Mouse (Mus musculus) adrenal gland (tissue): ENCODE measurements around the gene Hpse2.

Experiments
- intact Hi-C: fragments of 180-260 bp; cut with DNase I; formaldehyde crosslinking; loops from one replicate; pipeline ENCODE4 v1.15.1; 2025

The Hpse2 gene

DNA sequence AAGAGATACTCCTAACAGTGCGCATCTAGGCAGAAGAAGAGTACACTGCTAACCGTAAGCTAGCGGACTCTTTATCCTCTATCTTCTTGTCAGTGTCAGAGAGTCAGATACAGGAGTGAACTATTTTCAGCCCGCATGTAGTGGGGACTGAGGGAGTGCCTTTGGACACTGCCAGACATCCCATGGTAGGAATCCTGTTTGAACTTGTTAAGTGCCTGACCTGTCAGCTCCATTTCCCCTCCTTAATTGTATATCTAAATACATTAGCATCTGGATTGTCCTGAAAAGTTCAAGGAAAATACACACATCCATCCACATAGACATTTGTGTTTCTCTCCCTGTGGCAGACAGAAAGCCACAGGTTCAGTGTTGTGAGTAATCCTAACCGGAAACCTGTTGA, 531.1 kb downstream of the Hpse2 start:
- intact Hi-C loops: no loop called here

DNA sequence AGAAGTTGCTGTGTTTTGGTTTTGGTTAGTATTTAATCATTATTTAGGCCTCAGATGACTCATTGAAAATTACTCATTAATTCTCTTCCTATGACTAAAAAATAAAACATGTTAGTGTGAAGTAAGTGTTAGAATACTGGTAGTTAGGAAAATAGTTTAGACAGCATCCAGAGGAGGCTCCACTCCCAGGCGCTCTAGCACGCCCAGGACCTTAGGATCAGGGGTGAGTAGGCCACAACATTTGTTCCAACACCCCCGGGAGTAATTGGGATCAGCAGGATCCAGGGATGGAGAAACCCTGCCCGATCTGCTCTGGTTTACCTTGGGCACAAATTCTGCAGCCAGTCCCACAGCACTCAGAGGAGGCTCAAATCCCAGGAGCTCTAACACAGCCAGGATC, 532.5 kb downstream of the Hpse2 start:
- intact Hi-C loops: no loop called here

DNA sequence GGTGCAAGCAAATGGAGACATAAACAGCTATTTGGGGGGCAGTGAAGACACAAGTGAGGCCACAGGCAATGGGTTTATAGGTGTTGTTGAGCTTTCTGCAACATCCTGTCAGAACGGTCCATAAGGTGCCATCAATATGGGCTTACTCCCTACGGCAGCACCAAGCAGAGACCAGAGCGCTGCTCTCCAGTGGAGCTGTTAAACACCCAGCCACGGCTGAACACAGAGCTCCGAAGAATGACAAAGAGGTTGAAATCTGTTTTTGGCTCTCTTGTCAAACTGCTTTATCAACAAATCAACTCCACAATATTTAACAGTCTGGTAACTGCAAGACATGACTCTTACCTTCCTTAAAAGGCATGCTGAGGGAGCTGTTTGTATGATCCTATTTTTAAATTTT, 537.7 kb downstream of the Hpse2 start:
- intact Hi-C loops: no loop called here

GRCm38 (mm10) chr19:42839621-42840294, 548.4 kb downstream of the Hpse2 start:
- intact Hi-C loops: no loop called here

DNA sequence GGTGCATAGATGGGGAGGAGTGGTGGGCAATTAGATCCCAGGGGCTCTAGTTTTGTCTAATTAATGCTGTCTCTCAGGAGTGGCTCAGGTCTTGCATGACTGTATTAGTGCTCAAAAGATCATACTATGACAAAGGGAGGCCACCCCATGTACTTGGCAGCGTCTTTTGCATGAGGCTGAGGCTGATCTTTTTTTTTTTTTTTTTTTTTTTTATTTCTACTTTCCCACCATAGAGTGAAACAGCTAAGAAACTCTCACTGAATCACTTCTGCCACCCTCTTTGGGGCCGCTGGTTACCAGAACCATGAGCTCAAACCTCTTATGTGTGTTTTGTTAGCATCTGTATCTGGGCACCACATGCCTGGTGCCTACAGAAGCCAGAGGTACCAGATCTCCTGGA, 549.0 kb downstream of the Hpse2 start:
- intact Hi-C loops: no loop called here

DNA sequence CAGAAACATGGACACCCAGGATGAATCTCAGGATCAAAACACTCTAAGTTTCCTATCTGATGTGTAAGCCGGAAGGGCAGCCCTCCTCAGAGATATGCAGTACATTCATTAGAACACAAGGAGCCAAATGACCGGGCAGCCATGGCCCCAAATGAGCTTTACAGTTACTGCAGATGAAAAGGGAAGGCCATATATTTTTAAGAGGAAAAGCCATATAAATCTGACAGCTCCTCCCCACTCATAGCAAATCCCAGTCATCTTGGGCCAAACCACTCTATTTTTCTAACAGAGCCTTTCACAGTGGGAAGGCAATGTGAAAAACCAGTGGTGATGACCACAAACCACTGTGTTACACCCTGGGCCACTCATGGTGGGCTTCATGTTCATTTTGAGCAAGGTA, 549.9 kb downstream of the Hpse2 start:
- intact Hi-C loops: no loop called here

DNA sequence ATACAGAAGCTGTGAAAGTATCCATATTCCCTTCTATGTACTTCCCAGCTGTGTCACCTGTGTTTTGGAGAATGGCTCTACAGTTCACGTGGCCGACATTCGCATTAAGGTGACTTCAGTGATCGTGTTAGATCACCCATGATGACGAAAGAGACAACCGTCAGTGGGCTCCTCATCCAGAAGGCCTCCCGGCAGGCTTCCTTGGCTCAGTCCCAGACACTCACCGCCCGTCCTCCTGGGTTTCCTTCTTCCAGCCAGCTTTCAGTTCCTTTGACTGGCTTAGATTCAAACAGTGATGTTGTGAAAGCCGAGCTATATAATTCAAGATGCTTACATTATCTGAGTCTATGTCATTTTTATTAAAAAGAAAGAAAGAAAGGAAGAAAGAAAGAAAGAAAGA, 550.6 kb downstream of the Hpse2 start:
- intact Hi-C loops: no loop called here

- intact Hi-C loops: no loop called here
Measured at GRCm38 (mm10) chr19:42833126-42833525, 555.0 kb downstream of the Hpse2 start.

DNA sequence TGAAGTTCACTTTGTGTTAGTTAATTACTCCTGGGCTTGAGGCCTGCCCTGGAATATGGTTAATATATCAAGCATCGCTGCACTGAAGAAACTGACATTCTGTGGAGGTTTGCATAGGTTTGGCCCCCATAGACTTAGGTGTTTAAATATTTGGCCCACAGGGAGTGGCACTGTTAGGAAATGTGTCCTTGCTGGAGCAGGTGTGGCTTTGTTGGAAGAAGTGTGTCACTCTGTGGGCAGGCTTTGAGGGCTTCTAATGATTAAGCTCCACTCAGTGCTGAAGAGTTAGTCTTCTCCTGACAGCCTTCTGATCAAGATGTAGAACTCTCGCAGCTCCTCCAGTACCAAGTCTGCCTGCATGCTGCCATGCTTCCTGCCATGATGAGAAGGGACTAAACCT, 555.9 kb downstream of the Hpse2 start:
- intact Hi-C loops: no loop called here

DNA sequence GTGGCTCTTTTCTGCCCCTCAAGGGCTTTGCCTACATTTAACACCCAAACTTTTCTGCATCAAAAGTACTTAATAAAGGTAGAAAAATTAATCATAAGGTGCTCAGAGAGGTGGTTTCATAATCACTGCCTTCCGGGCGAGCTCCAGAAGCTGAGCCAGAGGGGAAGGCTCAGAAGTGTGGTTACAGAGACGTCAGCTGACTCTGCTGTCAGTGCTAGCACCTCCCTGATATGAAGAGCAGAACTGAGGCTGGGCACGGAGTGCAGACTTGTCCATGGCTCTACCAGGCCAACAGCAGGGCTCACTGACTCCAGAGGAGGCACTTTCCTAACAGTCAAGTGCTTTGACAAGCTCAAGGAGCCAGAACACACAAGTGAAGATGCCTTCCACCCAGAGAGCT, 559.0 kb downstream of the Hpse2 start:
- intact Hi-C loops: no loop called here

GRCm38 (mm10) chr19:42827843-42828242, 560.3 kb downstream of the Hpse2 start:
- intact Hi-C loops: no loop called here

- intact Hi-C loops: no loop called here
Measured at GRCm38 (mm10) chr19:42820109-42820508, 568.0 kb downstream of the Hpse2 start.

DNA sequence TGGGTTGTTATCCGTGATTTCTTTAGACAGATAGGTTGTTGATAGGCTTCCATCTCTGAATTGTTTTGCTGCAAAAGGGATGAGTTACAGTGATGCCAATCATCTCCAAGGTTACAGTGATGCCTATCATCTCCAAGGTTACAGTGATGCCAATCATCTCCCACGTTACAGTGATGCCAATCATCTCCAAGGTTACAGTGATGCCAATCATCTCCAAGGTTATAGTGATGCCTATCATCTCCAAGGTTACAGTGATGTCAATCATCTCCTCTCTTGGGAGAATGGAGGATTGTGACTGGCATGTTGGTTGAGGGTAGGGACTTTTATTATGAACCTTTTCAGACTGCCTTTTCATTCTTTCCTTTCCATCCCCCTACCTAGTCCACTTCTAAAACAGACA, 570.4 kb downstream of the Hpse2 start:
- intact Hi-C loops: no loop called here

DNA sequence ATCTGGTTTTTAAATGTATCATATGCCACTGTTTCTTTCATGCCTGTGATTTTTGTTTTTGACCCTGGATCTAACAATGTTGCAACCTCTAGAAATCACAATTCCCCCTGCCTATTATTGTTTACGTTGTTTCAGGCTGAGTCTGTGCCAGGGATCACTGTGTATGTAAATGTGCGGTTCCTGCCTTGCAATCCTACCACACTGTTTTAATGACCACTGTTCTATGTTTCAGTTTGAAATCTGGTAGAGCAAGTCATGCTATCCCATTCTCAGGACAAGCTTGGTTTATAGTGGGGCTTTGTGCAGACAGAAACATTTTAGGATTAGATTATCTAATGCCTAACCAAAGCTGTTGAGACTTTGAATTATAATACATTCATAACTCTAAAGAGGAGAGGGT, 571.9 kb downstream of the Hpse2 start:
- intact Hi-C loops: no loop called here

DNA sequence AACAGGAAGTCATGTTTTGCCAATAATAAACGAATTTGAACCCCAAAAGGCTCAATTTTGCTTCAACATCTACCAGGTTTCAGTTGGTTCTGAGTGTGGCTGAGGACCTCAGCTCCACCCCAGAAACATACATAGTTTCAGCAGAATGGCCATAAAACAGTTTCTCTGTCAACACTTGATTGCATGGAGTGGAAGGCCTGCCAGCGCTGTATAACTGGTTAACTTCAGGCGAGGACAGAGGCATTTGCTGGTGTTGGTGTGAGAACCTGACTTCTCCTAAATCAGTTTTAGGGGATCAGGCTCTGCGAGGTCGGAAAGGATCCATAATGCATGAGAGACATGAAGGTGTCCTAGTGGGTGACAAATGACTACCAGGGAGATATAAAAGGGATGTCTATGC, 578.0 kb downstream of the Hpse2 start:
- intact Hi-C loops: no loop called here

- intact Hi-C loops: no loop called here
Measured at GRCm38 (mm10) chr19:42809491-42809890, 578.7 kb downstream of the Hpse2 start.

GRCm38 (mm10) chr19:42797866-42798265, 590.3 kb downstream of the Hpse2 start:
- intact Hi-C loops: loop anchor here (5.0 kb wide), 1 partner anchor 679 kb away; no protein-coding TSS in a partner anchor

DNA sequence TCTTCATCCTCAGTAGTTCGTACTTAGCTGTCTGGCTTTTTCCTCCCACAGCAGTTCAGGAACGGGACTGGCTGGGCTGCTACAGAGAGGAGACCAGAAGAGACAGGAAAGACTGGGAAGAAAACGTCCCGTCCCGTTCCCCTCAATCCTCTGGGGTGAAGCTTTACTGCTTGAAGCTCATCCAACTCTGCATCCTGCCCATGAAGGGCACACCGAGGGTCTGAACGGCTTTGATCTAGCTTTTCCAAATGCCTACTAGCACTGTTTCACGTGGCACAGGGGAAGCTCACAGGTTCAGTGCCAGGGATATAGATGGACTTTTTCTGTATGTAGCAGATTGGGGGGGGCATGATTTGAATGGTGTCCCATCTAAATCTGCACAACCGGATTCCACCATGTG, 592.4 kb downstream of the Hpse2 start:
- intact Hi-C loops: loop anchor here (1.0 to 5.0 kb wide), 4 partner anchors 231 to 682 kb away; no protein-coding TSS in a partner anchor

DNA sequence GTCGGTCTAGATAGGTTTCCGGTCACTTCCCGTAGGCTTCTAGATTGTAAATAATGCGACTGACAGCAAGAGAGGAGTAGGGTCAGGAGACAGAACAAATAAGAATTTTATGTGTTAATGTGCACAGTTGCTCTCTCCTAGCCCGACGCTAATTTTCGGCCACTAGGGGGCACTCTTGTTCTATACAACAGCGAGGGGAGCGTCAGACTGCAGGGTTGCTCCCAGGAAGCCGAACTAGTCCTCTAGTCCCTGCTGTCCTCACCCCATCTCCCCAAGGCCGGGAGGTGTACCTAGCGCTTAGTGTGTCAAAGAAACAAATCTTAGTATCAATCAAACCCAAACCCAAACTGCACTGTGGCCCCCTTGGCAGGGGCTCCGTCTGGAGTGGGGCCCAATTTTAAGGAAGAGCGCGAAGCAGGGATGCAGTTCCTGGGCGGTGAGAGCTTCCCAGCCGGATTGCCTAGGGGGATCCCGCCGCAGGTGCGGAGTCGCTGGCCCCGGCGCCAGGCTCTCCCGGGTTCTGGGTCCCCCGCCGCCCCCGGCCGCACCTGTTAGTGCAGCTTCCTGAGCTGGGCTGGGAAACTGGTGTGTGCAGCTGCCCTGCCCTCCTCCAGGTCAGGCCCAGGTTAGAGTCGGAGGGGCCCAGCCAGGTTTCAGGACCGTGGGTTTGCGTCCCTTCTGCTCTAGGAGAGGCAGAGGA, 593.1 kb downstream of the Hpse2 start:
- intact Hi-C loops: loop anchor here (1.0 to 5.0 kb wide), 4 partner anchors 232 to 682 kb away; no protein-coding TSS in a partner anchor

- intact Hi-C loops: no loop called here
Measured at GRCm38 (mm10) chr19:42788311-42788710, 599.8 kb downstream of the Hpse2 start.

DNA sequence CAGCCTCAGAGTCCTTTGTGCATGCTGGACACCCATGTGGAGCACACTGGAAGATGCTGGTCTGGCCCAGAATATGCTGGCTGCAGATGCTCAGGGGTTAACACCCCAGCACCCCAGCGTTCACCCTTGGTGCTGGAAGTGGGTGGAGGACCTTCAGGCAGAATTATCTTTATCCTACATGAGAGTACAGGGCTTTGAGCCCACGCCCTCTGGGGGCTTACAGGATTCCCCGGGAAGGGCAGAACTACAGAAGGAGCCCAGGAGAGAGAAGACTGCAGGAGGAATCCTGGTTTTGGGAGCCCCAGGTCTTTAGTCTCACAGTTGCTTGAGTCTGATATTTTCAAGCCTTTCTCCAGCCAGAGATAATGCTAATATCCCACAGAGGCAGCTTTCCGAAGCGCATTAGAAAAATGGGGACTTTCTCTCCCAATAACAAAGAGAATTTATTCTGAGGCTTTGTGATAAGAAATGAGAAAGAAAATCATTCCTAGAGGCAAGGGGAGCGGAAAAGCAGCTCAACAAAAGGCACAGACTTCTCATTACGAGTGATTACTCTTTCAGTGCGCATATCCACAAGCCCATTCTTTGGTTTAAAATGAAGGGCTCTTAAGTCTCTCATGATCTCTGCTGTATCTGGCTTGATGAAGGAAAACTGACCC, 602.5 kb downstream of the Hpse2 start:
- intact Hi-C loops: no loop called here

GRCm38 (mm10) chr19:42785129-42785528, 603.0 kb downstream of the Hpse2 start:
- intact Hi-C loops: no loop called here
